Mouse (Mus musculus) ovary, adult 2 months (tissue): ENCODE measurements around the gene Clasrp. TPM values are rescaled to one million over a fixed set of nuclear protein-coding genes. Genes with fewer than 3 reads are reported as not detected.

ENCODE experiments used
- polyA plus RNA-seq: library from polyadenylated mRNA; depleted of rRNA; stranded (reverse); fragments of >200 nt; gene quantifications from 2 replicates; pipeline ENCODE4 v1.2.3, GENCODE M21; 2012; rRNA removed

Gene Clasrp
- 248 and 417 TPM in 2 replicates for polyA plus RNA-seq

GRCm38 (mm10) chr7:19603849-19604605 lies at the start of gene Clasrp:
Gene Clasrp, minus strand, starts transcription at chr7:19604486.

GRCm38 (mm10) chr7:19629361-19629734 lies 25.1 kb upstream of the Clasrp start, which contains the start of gene Relb:
Gene Relb, minus strand, starts transcription at chr7:19629438.

GRCm38 (mm10) chr7:19577141-19577852 lies 27.0 kb downstream of the Clasrp start, which contains the start of the genes Zfp296 and Gemin7:
Gene Zfp296, plus strand, starts transcription at chr7:19577287.
Gene Gemin7, minus strand, starts transcription at chr7:19577595.

GRCm38 (mm10) chr7:19562643-19563410 lies 41.5 kb downstream of the Clasrp start, which contains the start of gene Ppp1r37:
Gene Ppp1r37, minus strand, starts transcription at chr7:19563076.

Other genes starting within 250 kb of the Clasrp start
- gene Cd3eap, start 245.0 kb downstream of the Clasrp start, polyA plus RNA-seq = 10.1 and 12.5 TPM in 2 replicates
- gene Ppp1r13l, start 244.7 kb downstream of the Clasrp start, polyA plus RNA-seq = 19.9 and 21.5 TPM in 2 replicates
- gene Ercc2, start 222.5 kb downstream of the Clasrp start, polyA plus RNA-seq = 99.9 and 104 TPM in 2 replicates
- gene Klc3, start 200.4 kb downstream of the Clasrp start, polyA plus RNA-seq = 11.6 and 13.6 TPM in 2 replicates
- 1.5 and 2.0 TPM in 2 replicates for gene Ckm, start 199.7 kb downstream of the Clasrp start, polyA plus RNA-seq
- gene Mark4, start 145.7 kb downstream of the Clasrp start, polyA plus RNA-seq = 56.2 and 68.8 TPM in 2 replicates
- gene Exoc3l2, start 141.2 kb downstream of the Clasrp start, polyA plus RNA-seq = 14.5 and 14.7 TPM in 2 replicates
- gene Bloc1s3, start 96.1 kb downstream of the Clasrp start, polyA plus RNA-seq = 23.3 and 32.2 TPM in 2 replicates
- 122 and 123 TPM in 2 replicates for gene Trappc6a, start 96.1 kb downstream of the Clasrp start, polyA plus RNA-seq
- gene Nkpd1, start 86.6 kb downstream of the Clasrp start, polyA plus RNA-seq = 1.3 and 1.9 TPM in 2 replicates
- gene Ppp1r37, start 41.4 kb downstream of the Clasrp start, polyA plus RNA-seq = 147 and 159 TPM in 2 replicates
- 15.2 and 16.3 TPM in 2 replicates for gene Zfp296, start 27.2 kb downstream of the Clasrp start, polyA plus RNA-seq
- gene Gemin7, start 26.9 kb downstream of the Clasrp start, polyA plus RNA-seq = 230 and 252 TPM in 2 replicates
- 34.7 and 48.6 TPM in 2 replicates for gene Relb, start 25.0 kb upstream of the Clasrp start, polyA plus RNA-seq
- 131 and 152 TPM in 2 replicates for gene Clptm1, start 60.5 kb upstream of the Clasrp start, polyA plus RNA-seq
- 1.2 and 3.3 TPM in 2 replicates for gene Apoc2, start 73.5 kb upstream of the Clasrp start, polyA plus RNA-seq
- gene Gm44805, start 76.9 kb upstream of the Clasrp start, polyA plus RNA-seq = not detected in 2 replicates
- gene Apoc4, start 77.0 kb upstream of the Clasrp start, polyA plus RNA-seq = 2.4 and 7.3 TPM in 2 replicates
- 3.8 and 11.0 TPM in 2 replicates for gene Apoc1, start 88.2 kb upstream of the Clasrp start, polyA plus RNA-seq
- gene Apoe, start 94.7 kb upstream of the Clasrp start, polyA plus RNA-seq = 3,327 and 3,331 TPM in 2 replicates
- 131 and 143 TPM in 2 replicates for gene Tomm40, start 111.0 kb upstream of the Clasrp start, polyA plus RNA-seq
- 136 and 141 TPM in 2 replicates for gene Nectin2, start 146.0 kb upstream of the Clasrp start, polyA plus RNA-seq
- gene Bcam, start 166.5 kb upstream of the Clasrp start, polyA plus RNA-seq = 233 and 256 TPM in 2 replicates
- gene Cblc, start 192.3 kb upstream of the Clasrp start, polyA plus RNA-seq = 8.6 and 11.5 TPM in 2 replicates
- 78.2 and 94.4 TPM in 2 replicates for gene Bcl3, start 218.3 kb upstream of the Clasrp start, polyA plus RNA-seq
- gene Gm19345, start 247.5 kb upstream of the Clasrp start, polyA plus RNA-seq = 0.49 and 0.91 TPM in 2 replicates